Mouse (Mus musculus) heart, embryonic 12.5 days (tissue): ENCODE results near the gene Coasy. TPM values are rescaled to one million over a fixed set of nuclear protein-coding genes. Genes with fewer than 3 reads are reported as not detected.
A peak's percentile ranks its signal among the peaks of the same experiment; 100 is the strongest.

Source experiments
- ATAC-seq: fragments of 200-750 bp; cut with Nextera tagmentation; 2 replicates; pipeline ENCODE4 v1.8.0; 2017; ENCODE audit warnings: moderate TSS enrichment, moderate library complexity; ENCODE audit not compliant: insufficient number of reproducible peaks, low FRiP score
- H3K27ac ChIP-seq: fragments of 300-500 bp; sonication (generic); 2 replicates; pipeline ENCODE4 v1.5.1; 2016; ENCODE audit warnings: mild to moderate bottlenecking, moderate library complexity; ENCODE audit not compliant: poor library complexity, severe bottlenecking
- H3K27me3 ChIP-seq: fragments of 300-500 bp; sonication (generic); replicated peaks from 2 replicates; pipeline ENCODE4 v1.6.1; 2016; ENCODE audit warnings: mild to moderate bottlenecking, moderate library complexity
- H3K36me3 ChIP-seq: fragments of 300-500 bp; sonication (generic); 2 replicates; pipeline ENCODE4 v1.6.1; 2016; ENCODE audit warnings: mild to moderate bottlenecking, moderate library complexity
- H3K4me1 ChIP-seq: fragments of 300-500 bp; sonication (generic); replicated peaks from 2 replicates; pipeline ENCODE4 v1.6.1; 2016; ENCODE audit warnings: mild to moderate bottlenecking
- H3K4me2 ChIP-seq: fragments of 300-500 bp; sonication (generic); 2 replicates; pipeline ENCODE4 v1.6.1; 2016; ENCODE audit warnings: mild to moderate bottlenecking, moderate library complexity
- H3K4me3 ChIP-seq: fragments of 300-500 bp; sonication (generic); 2 replicates; pipeline ENCODE4 v1.5.1; 2016; ENCODE audit warnings: mild to moderate bottlenecking
- H3K9ac ChIP-seq: fragments of 300-500 bp; sonication (generic); 2 replicates; pipeline ENCODE4 v1.6.1; 2016; ENCODE audit warnings: mild to moderate bottlenecking, moderate library complexity
- H3K9me3 ChIP-seq: fragments of 300-500 bp; sonication (generic); replicated peaks from 2 replicates; pipeline ENCODE4 v1.6.1; 2016; ENCODE audit warnings: mild to moderate bottlenecking, moderate library complexity
- WGBS: fragments of 180-500 bp; shearing (Covaris S2); methylation state at CpG from one replicate; pipeline ENCODE4 v1.1.7; 2016; 5-methylcytosine and 5-hydroxymethylcytosine counted together
- polyA plus RNA-seq: library from polyadenylated mRNA; unstranded; fragments of >200 nt; fragmentation: Nextera tagmentation; extraction: Ambion mirVana; gene quantifications from 2 replicates; pipeline ENCODE4 v1.2.1, GENCODE M21; 2016

Coasy gene
- polyA plus RNA-seq, 1 experiment from 2014 or later, result 27.2 TPM

DNA sequence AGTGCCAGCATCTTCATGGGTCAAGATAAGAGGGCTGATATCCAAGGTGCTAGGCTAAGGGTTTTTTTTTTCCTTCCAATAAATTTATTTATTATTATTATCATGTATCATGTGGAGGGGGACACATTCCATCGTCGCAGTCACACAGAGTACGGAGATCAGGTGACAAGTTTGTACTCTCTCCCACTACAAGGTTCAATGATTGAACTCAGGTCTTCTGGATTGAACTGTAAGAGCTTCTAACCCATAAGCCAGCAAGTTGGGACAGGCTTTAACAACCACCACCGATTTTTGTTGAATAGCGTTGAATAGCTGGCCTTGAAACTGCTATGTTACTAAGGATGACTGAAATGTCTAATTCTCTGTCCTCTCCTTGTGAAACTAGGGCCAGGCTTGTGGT is 1.9 kb upstream of the Coasy start:
- no peaks in the 10 kb centered on the region for H3K9me3 ChIP-seq
- H3K27me3 ChIP-seq, result peaks cover 53% of the 10 kb centered on the region
- no peak for ATAC-seq
- peaks cover 30% of the 10 kb centered on the region for H3K4me1 ChIP-seq
- no peak overlapping the region for H3K27ac ChIP-seq
- H3K9ac ChIP-seq, result no peak overlapping the region
- 74% methylated on average over 5 of the region's 5 CpGs for WGBS
- H3K4me2 ChIP-seq, result no peak overlapping the region
- H3K36me3 ChIP-seq, result peaks cover 18% of the 10 kb centered on the region
- no peak overlapping the region for H3K4me3 ChIP-seq

DNA sequence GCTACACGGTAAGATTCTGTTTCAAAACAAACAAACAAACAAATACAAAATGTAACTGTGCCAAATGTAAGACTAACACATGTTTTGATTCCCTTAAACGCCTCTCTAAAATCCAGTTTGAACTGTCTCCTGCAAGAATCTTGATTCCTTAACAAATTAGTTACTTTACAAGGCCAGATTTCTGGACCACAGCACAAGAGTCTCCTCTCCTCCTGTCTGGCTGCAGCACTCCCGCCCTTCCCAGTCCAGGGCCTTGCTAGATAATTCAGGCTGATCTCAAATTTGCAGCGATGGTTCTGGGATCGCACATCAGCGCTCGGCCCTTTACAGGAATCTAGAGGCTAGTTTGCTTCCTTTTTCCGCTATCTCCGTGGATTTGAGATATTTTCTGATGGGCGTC is 706 bp upstream of the Coasy start:
- Histone ChIP-seq H3K27me3 (peaks cover 46% of the 10 kb centered on the region), H3K4me1 (peaks cover 42% of the 10 kb centered on the region), H3K4me3 (peak overlapping the region; percentile 70), H3K27ac (peak overlapping the region; percentile 71; the same call in 1 of the 2 replicates), H3K4me2 (peak overlapping the region; percentile 90), H3K9me3 (no peaks in the 10 kb centered on the region), H3K36me3 (peaks cover 20% of the 10 kb centered on the region), H3K9ac (peak overlapping the region; percentile 36)
- WGBS, result 6% methylated on average over 10 of the region's 10 CpGs
- no peak for ATAC-seq

DNA sequence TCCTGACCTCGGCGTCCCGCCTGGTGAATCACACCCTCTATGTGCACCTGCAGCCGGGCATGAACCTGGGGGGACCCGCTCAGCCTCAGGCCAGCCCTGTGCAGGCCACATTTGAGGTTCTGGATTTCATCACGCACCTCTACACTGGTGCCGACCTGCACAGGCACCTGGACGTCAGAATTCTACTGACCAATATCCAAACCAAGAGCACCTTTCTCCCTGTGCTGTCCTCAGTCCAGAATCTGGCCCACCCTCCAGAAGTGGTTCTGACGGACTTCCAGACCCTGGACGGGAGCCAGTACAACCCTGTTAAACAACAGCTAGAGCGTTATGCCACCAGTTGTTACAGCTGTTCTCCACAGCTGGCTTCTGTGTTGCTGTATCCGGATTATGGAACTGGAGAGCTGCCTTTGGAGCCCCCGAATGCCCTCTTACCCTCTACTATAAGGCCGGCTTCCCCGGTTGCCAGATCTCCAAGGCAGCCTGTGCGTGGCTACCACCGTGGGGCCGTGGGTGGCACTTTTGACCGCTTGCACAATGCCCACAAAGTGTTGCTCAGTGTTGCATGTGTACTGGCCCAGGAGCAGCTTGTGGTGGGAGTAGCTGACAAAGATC is 825 bp downstream of the Coasy start:
- Histone ChIP-seq H3K4me1 (peaks cover 51% of the 10 kb centered on the region), H3K9me3 (no peaks in the 10 kb centered on the region), H3K9ac (peak overlapping the region; percentile 91), H3K27ac (peak overlapping the region; percentile 84), H3K36me3 (peaks cover 15% of the 10 kb centered on the region), H3K4me2 (peak overlapping the region; percentile 90), H3K27me3 (peaks cover 31% of the 10 kb centered on the region), H3K4me3 (peak overlapping the region; percentile 70)
- no peak for ATAC-seq
- 37% methylated on average over 19 of the region's 19 CpGs for WGBS

- WGBS, result 77% methylated on average over 14 of the region's 14 CpGs
- Histone ChIP-seq H3K9me3 (no peaks in the 10 kb centered on the region), H3K27me3 (peaks cover 20% of the 10 kb centered on the region), H3K36me3 (peaks cover 25% of the 10 kb centered on the region), H3K27ac (no peak overlapping the region), H3K4me3 (no peak overlapping the region), H3K9ac (no peak overlapping the region), H3K4me2 (no peak overlapping the region), H3K4me1 (peaks cover 51% of the 10 kb centered on the region)
- no peak for ATAC-seq
These were observed 1.9 kb downstream of the Coasy start for GRCm38 (mm10) chr11:101084246-101084645.

- no peak overlapping the region for H3K4me3 ChIP-seq
- ATAC-seq, result no peak
- H3K9me3 ChIP-seq, result no peaks in the 10 kb centered on the region
- peaks cover 15% of the 10 kb centered on the region for H3K27me3 ChIP-seq
- 91% methylated on average over 12 of the region's 12 CpGs for WGBS
- H3K36me3 ChIP-seq, result peaks cover 30% of the 10 kb centered on the region
- H3K4me1 ChIP-seq, result peaks cover 45% of the 10 kb centered on the region
- no peak overlapping the region for H3K27ac ChIP-seq
- peak overlapping the region; percentile 13; the same call in 1 of the 2 replicates for H3K9ac ChIP-seq
- no peak overlapping the region for H3K4me2 ChIP-seq
These were observed 2.4 kb downstream of the Coasy start for GRCm38 (mm10) chr11:101084811-101085210.

- H3K4me2 ChIP-seq, result peak overlapping the region; percentile 95
- 90% methylated on average over 18 of the region's 18 CpGs for WGBS
- H3K4me3 ChIP-seq, result no peak overlapping the region
- H3K27me3 ChIP-seq, result peaks cover 5% of the 10 kb centered on the region
- H3K9me3 ChIP-seq, result no peaks in the 10 kb centered on the region
- H3K27ac ChIP-seq, result peak overlapping the region; percentile 74; the same call in 1 of the 2 replicates
- peak overlapping the region; percentile 92; the same call in 1 of the 2 replicates for H3K9ac ChIP-seq
- no peak for ATAC-seq
- peaks cover 40% of the 10 kb centered on the region for H3K36me3 ChIP-seq
- peaks cover 42% of the 10 kb centered on the region for H3K4me1 ChIP-seq
These were observed 3.4 kb downstream of the Coasy start for GRCm38 (mm10) chr11:101085617-101086322.

- peak overlapping the region; percentile 74 for H3K27ac ChIP-seq
- H3K4me1 ChIP-seq, result peaks cover 42% of the 10 kb centered on the region
- 75% methylated on average over 6 of the region's 6 CpGs for WGBS
- H3K9ac ChIP-seq, result peak overlapping the region; percentile 92
- no peaks in the 10 kb centered on the region for H3K27me3 ChIP-seq
- peak overlapping the region; percentile 95 for H3K4me2 ChIP-seq
- H3K36me3 ChIP-seq, result peaks cover 45% of the 10 kb centered on the region
- peak overlapping the region; percentile 86 for H3K4me3 ChIP-seq
- no peak for ATAC-seq
- no peaks in the 10 kb centered on the region for H3K9me3 ChIP-seq
These were observed 3.9 kb downstream of the Coasy start for GRCm38 (mm10) chr11:101086323-101086674.

DNA sequence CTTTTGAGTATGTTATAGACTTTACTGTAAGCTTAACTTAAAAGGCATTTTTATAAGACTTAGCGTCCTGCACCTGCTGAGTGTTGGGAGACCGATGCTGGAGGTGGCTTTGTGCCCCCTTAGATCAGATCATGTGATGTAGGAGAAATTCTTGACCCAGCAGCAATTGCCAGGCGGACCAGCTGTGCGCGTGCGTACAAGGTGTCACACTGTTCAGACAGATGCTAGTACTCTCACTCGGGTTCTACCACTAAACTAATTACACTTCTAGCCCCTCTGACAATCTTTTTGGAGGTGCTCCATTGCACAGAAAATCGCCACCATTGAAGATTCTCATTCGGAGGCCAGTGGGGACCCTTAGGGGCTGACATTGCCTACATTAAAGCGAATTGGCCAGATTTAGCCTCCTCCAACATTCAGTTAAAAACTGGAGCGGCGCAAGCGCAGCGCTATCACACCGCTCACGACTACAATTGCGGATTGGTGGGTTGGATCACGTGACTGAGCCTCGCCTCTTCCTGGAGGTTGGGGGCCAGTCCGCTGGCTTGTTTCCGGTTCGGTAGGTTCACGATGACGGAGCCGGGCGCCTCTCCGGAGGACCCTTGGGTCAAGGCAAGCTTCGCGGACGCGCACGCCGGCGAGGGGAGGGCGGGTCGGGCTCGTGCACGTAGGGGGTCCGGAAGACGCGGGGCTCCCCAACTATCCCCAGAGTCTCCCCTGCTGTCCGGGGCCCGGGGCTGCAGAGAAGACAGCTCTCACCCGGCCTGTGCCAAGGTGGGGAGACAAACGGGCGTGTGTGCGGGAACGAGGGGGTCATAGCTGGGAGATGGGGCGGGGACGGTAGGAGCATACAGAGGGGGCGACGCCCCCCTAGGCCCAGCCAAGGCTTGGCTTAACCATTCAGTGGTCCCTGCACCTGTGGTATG is 4.7 kb downstream of the Coasy start, which contains the start of gene Mlx:
Mlx (plus strand) TSS at position 522 of the 926 bp plus-strand sequence.
- Histone ChIP-seq H3K9me3 (no peaks in the 10 kb centered on the region), H3K4me2 (peak within 1 kb of the TSS; percentile 95), H3K27ac (peak within 1 kb of the TSS; percentile 74), H3K36me3 (peaks cover 52% of the 10 kb centered on the region), H3K27me3 (no peaks in the 10 kb centered on the region), H3K4me1 (peaks cover 39% of the 10 kb centered on the region), H3K9ac (peak within 1 kb of the TSS; percentile 92), H3K4me3 (peak within 1 kb of the TSS; percentile 86)
- peak; percentile 87 for ATAC-seq
- WGBS, result 2% methylated on average over 52 of the region's 52 CpGs

DNA sequence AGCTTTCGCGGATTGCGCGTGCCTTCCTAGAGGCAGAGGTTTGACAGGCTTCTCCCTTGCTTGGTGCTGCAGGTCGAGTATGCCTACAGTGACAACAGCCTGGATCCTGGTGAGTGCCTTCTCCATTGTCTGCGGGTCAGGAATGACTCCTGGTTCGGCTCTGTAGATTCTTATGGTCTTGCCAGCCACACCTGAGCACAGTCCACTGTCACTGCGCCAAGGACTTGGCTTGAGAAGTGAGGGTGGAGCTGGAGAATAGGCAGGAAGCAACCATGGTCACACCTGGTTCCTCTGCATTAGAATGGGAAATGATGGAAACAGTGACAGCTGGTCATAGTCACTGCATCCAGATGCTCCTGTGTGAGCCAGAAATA is 5.3 kb downstream of the Coasy start:
- peaks cover 59% of the 10 kb centered on the region for H3K36me3 ChIP-seq
- WGBS, result 14% methylated on average over 8 of the region's 8 CpGs
- no peak for ATAC-seq
- H3K4me3 ChIP-seq, result peak overlapping the region; percentile 86
- peak overlapping the region; percentile 95 for H3K4me2 ChIP-seq
- peaks cover 39% of the 10 kb centered on the region for H3K4me1 ChIP-seq
- peak overlapping the region; percentile 73 for H3K27ac ChIP-seq
- H3K27me3 ChIP-seq, result no peaks in the 10 kb centered on the region
- H3K9me3 ChIP-seq, result no peaks in the 10 kb centered on the region
- peak overlapping the region; percentile 92 for H3K9ac ChIP-seq

- no peak overlapping the region for H3K27ac ChIP-seq
- peaks cover 37% of the 10 kb centered on the region for H3K4me1 ChIP-seq
- H3K9me3 ChIP-seq, result no peaks in the 10 kb centered on the region
- H3K9ac ChIP-seq, result no peak overlapping the region
- no peaks in the 10 kb centered on the region for H3K27me3 ChIP-seq
- no peak overlapping the region for H3K4me3 ChIP-seq
- peaks cover 68% of the 10 kb centered on the region for H3K36me3 ChIP-seq
- 81% methylated on average over 1 of the region's 1 CpGs for WGBS
- H3K4me2 ChIP-seq, result no peak overlapping the region
- no peak for ATAC-seq
These were observed 7.6 kb downstream of the Coasy start for GRCm38 (mm10) chr11:101089931-101090330.

DNA sequence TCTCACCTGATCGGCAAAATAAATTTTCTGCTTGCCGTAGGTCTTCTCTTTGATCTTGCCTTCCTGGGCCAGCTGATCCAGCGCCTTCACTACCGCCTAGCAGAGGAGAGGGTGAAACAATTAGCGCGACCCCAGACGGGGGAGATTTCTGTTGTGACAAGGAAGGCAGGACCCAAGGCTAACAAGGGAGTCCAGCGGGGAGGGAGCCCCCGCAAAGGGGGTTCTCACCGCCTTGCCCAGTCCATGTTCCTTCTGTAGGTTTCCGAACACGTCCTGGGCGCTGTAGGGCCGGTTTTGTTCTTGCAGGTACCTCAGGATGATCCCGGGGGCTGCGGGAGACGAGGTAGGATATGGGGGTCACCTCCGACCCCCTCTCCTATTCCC is 12.6 kb downstream of the Coasy start:
- H3K9ac ChIP-seq, result peak overlapping the region; percentile 90

More for the DNA sequence above, 12.6 kb downstream of the Coasy start:
- Histone ChIP-seq H3K4me3 (peak overlapping the region; percentile 84), H3K4me1 (peaks cover 10% of the 10 kb centered on the region), H3K27ac (no peak overlapping the region), H3K27me3 (no peaks in the 10 kb centered on the region), H3K36me3 (peaks cover 75% of the 10 kb centered on the region), H3K4me2 (peak overlapping the region; percentile 94), H3K9me3 (no peaks in the 10 kb centered on the region)
- 1% methylated on average over 18 of the region's 18 CpGs for WGBS
- no peak for ATAC-seq
